Comparison of ENCODE assay signal across 9 mouse cellular contexts in the genomic region with DNA sequence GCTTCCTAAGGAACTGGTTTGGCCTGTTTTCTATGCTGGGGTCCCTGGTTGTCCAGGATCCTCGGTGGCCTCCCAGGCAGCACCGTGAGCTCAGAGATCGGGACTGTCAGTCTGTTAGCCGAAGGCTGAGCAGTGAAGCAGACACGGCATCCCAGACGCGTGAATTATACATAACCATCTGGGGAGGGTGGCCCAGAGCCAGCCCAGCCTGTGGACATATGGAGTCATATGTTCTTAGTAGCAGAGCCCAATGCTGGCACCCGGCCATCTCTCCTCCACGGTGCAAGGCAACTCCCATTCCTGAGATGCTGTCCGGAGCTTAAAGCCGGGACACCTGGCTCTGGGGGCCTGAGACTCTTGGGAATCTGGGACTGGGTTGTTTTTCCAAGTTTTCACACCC. TPM values are rescaled to one million over a fixed set of nuclear protein-coding genes. Genes with fewer than 3 reads are reported as not detected.
A peak's percentile ranks its signal among the peaks of the same experiment; 100 is the strongest.
DNase-seq lines count a peak whose midpoint lies in the region; ATAC-seq and TF ChIP-seq lines count a peak whose summit lies in the region.
"Had no signal": no experiment of that assay in that cellular context is flagged by ENCODE, and none has a peak within 500 bp of the region (broad histone marks: within the 10 kb centered on the region; RNA-seq: fewer than 3 reads in every experiment).

No protein-coding gene starts in this region.

- H3K27me3 ChIP-seq in heart, embryonic 15.5 days, result no peaks in the 10 kb centered on the region

- H3K9ac ChIP-seq in heart, embryonic 15.5 days, result no peak overlapping the region

- H3K27ac ChIP-seq in heart, embryonic 15.5 days, result no peak overlapping the region
- H3K27ac ChIP-seq: macrophage had no signal

- no peaks in the 10 kb centered on the region for H3K36me3 ChIP-seq in heart, embryonic 15.5 days

- H3K9me3 ChIP-seq in heart, embryonic 15.5 days (replicated peaks), result no peaks in the 10 kb centered on the region

- no peak overlapping the region for H3K4me2 ChIP-seq in heart, embryonic 15.5 days

- peak; percentile 63 for ATAC-seq in heart, embryonic 15.5 days (replicated peaks; ENCODE audit: insufficient number of reproducible peaks, insufficient read depth, low FRiP score, low read depth)
- ATAC-seq in frontal cortex, adult (ENCODE audit: low TSS enrichment), result peak; percentile 72; the same call in 1 of the 2 replicates

- H3K4me1 ChIP-seq in heart, embryonic 15.5 days (replicated peaks), result peaks cover 19% of the 10 kb centered on the region

- TF ChIP-seq POLR2A in brain, embryonic 14.5 days (IDR thresholded peaks at IDR 0.05; ENCODE audit: borderline replicate concordance, extremely low read depth, insufficient read depth, insufficient read length, poor library complexity, severe bottlenecking), result no peak

- 42% methylated on average over 11 of the region's 11 CpGs for WGBS in heart, embryonic 15.5 days

- intact Hi-C loops in left cerebral cortex, postnatal 25 days (cut with DNase I), result loop anchor here (5.0 kb wide), 1 partner anchor 189 kb away; no protein-coding TSS in a partner anchor

- no peak for TF ChIP-seq CTCF in brain, embryonic 14.5 days (IDR thresholded peaks at IDR 0.05; ENCODE audit: borderline replicate concordance, extremely low read depth, insufficient read depth, insufficient read length)

- no peak overlapping the region for H3K4me3 ChIP-seq in heart, embryonic 15.5 days

- DNase-seq in heart, adult 9 months (ENCODE audit: low spot score in 2 of 2), result no peak
- DNase-seq in brain, embryonic 14.5 days (ENCODE audit: low read depth), result peak; percentile 95
- peak; percentile 75 to 94 for DNase-seq in left cerebral cortex, postnatal 25 days (ENCODE audit: low spot score in 2 of 2)
- no peak for DNase-seq in urinary bladder, adult 18-20 months (ENCODE audit: low spot score in 2 of 2)
- no peak for DNase-seq in spleen, postnatal 36 days (ENCODE audit: low spot score in 2 of 2)
- no peak for DNase-seq in embryo, embryonic 9.5 days (ENCODE audit: extremely low spot score)

RNA-seq across cellular contexts. Expression of a gene that starts 19.8 kb away (rescaled TPM):
- polyA plus RNA-seq in heart, embryonic 15.5 days (2015; fragmentation: Nextera tagmentation; extraction: Ambion mirVana), result 7,334 and 9,932 TPM in 2 replicates
- polyA plus RNA-seq in brain, embryonic 14.5 days (2012; rRNA removed), result 0.26 and 0.32 TPM in 2 replicates
- not detected for total RNA-seq in left cerebral cortex, postnatal 25 days (2021)
- polyA plus RNA-seq: macrophage had no signal

RNA-seq across cellular contexts. Expression of a gene that starts 31.0 kb away (rescaled TPM):
- polyA plus RNA-seq in heart, embryonic 15.5 days (2015; fragmentation: Nextera tagmentation; extraction: Ambion mirVana), result 3.9 and 4.1 TPM in 2 replicates
- 50.2 and 52.6 TPM in 2 replicates for polyA plus RNA-seq in brain, embryonic 14.5 days (2012; rRNA removed)
- total RNA-seq in left cerebral cortex, postnatal 25 days (2021), result 100 to 1,000 TPM; 196 to 205 TPM
- polyA plus RNA-seq: macrophage had no signal

RNA-seq across cellular contexts. Expression of a gene that starts 59.7 kb away (rescaled TPM):
- polyA plus RNA-seq in heart, embryonic 15.5 days (2015; fragmentation: Nextera tagmentation; extraction: Ambion mirVana), result 0.16 and 0.42 TPM in 2 replicates
- 0.07 and 0.24 TPM in 2 replicates for polyA plus RNA-seq in brain, embryonic 14.5 days (2012; rRNA removed)
- total RNA-seq in left cerebral cortex, postnatal 25 days (2021), result under 1 TPM; 0.48 to 0.82 TPM

Comparison
In these comparisons a context has a peak if more than half of its experiments do, and no peak if none do; other contexts are left out.
1. DNase-seq: peak in brain, embryonic 14.5 days (single experiment) and left cerebral cortex, postnatal 25 days (2 of 2); none in heart, adult 9 months (0 of 2), urinary bladder, adult 18-20 months (0 of 2), spleen, postnatal 36 days (0 of 2) and embryo, embryonic 9.5 days (single experiment).
2. RNA of a gene that starts 19.8 kb away (polyA plus RNA-seq): 7,334 to 9,932 TPM in heart, embryonic 15.5 days; 0.26 to 0.32 TPM in brain, embryonic 14.5 days; every median in the first group is over 1,000 times any median in the second.
3. RNA of a gene that starts 31.0 kb away (polyA plus RNA-seq): 50.2 to 52.6 TPM in brain, embryonic 14.5 days; 3.9 to 4.1 TPM in heart, embryonic 15.5 days; every median in the first group is over 10 times any median in the second.